Comparison of ENCODE assay signal across 20 mouse cellular contexts in genomic region chr11:12469638-12470037, GRCm38 (mm10). TPM values are rescaled to one million over a fixed set of nuclear protein-coding genes. Genes with fewer than 3 reads are reported as not detected.
"Had no signal": no experiment of that assay in that cellular context is flagged by ENCODE, and none has a peak within 500 bp of the region (broad histone marks: within the 10 kb centered on the region; RNA-seq: fewer than 3 reads in every experiment).

No protein-coding gene starts in this region.

- H3K36me3 ChIP-seq: midbrain, embryonic 13.5 days; midbrain, embryonic 15.5 days; neural tube, embryonic 13.5 days; neural tube, embryonic 15.5 days had no signal

- H3K9me3 ChIP-seq: megakaryocyte, embryonic 14.5 days; midbrain, embryonic 13.5 days; midbrain, embryonic 15.5 days; neural tube, embryonic 13.5 days; neural tube, embryonic 15.5 days had no signal

- H3K4me3 ChIP-seq: megakaryocyte, embryonic 14.5 days; midbrain, embryonic 13.5 days; midbrain, embryonic 15.5 days; myocyte; neural tube, embryonic 13.5 days; neural tube, embryonic 15.5 days had no signal

- H3K4me1 ChIP-seq: midbrain, embryonic 13.5 days; midbrain, embryonic 15.5 days; neural tube, embryonic 13.5 days had no signal

- H3K27ac ChIP-seq: liver, embryonic 14.5 days; macrophage; midbrain, embryonic 13.5 days; midbrain, embryonic 15.5 days; neural tube, embryonic 13.5 days; neural tube, embryonic 15.5 days had no signal

- H3K9ac ChIP-seq: liver, embryonic 14.5 days; lung, embryonic 14.5 days; midbrain, embryonic 13.5 days; midbrain, embryonic 15.5 days; neural tube, embryonic 13.5 days; neural tube, embryonic 15.5 days had no signal

- DNase-seq: lung, adult 18-20 months; lung, embryonic 14.5 days; lung, postnatal 10 days; retina, postnatal 1 day; right cerebral cortex, adult 18-20 months; right cerebral cortex, postnatal 25 days; right cerebral cortex, postnatal 4 days; spleen, adult 18-20 months; thymus, adult 18-20 months; thymus, postnatal 14 days; thymus, postnatal 36 days had no signal

RNA-seq across cellular contexts. Expression of gene Cobl, which starts 4.9 kb away (rescaled TPM):
- total RNA-seq: megakaryocyte progenitor cell, adult 5-6 weeks had no signal
- polyA plus RNA-seq: macrophage had no signal
